Mouse (Mus musculus) adrenal gland, adult 10 weeks (tissue): ENCODE measurements around the gene 4930402H24Rik. TPM values are rescaled to one million over a fixed set of nuclear protein-coding genes. Genes with fewer than 3 reads are reported as not detected.

Source experiments
- polyA plus RNA-seq: library from polyadenylated mRNA; stranded (reverse); fragments of 350-450 nt; fragmentation: Illumina TruSeq; extraction: RNeasy Lipid Tissue Mini Kit (QIAGEN cat#74804); gene quantifications from one replicate; pipeline ENCODE4 v1.2.3, GENCODE M21; 2014; ENCODE audit warnings: low read depth, low replicate concordance

The 4930402H24Rik gene
- polyA plus RNA-seq, result 27.6 TPM

GRCm38 (mm10) chr2:130905751-130906583 lies at the start of gene 4930402H24Rik, which contains the start of gene Atrn:
TSS of gene 4930402H24Rik (minus strand) at chr2:130906406.
TSS of gene Atrn (plus strand) at chr2:130906495.

GRCm38 (mm10) chr2:130697153-130697810 lies 208.9 kb downstream of the 4930402H24Rik start, which contains the start of gene Slc4a11:
TSS of gene Slc4a11 (minus strand) at chr2:130697519.

GRCm38 (mm10) chr2:130667559-130667958 lies 238.6 kb downstream of the 4930402H24Rik start, which contains the start of gene Itpa:
TSS of gene Itpa (plus strand) at chr2:130667610.

GRCm38 (mm10) chr2:130664102-130664701 lies 242.0 kb downstream of the 4930402H24Rik start, which contains the start of gene Ddrgk1:
TSS of gene Ddrgk1 (minus strand) at chr2:130664659.

Other genes starting within 250 kb of the 4930402H24Rik start
- gene Ddrgk1, start 241.7 kb downstream of the 4930402H24Rik start, polyA plus RNA-seq, result 16.0 TPM
- gene Itpa, start 238.8 kb downstream of the 4930402H24Rik start, polyA plus RNA-seq, result 40.2 TPM
- gene Slc4a11, start 208.9 kb downstream of the 4930402H24Rik start, polyA plus RNA-seq, result 0.64 TPM
- gene Atrn, start 89 bp upstream of the 4930402H24Rik start, polyA plus RNA-seq, result 43.9 TPM
- 0.93 TPM for gene Gfra4, start 136.7 kb upstream of the 4930402H24Rik start, polyA plus RNA-seq
- gene Adam33, start 157.4 kb upstream of the 4930402H24Rik start, polyA plus RNA-seq, result 0.52 TPM
- 0.70 TPM for gene Siglec1, start 180.4 kb upstream of the 4930402H24Rik start, polyA plus RNA-seq
- gene Hspa12b, start 220.9 kb upstream of the 4930402H24Rik start, polyA plus RNA-seq, result 0.99 TPM
- gene Gm11037, start 227.1 kb upstream of the 4930402H24Rik start, polyA plus RNA-seq, result not detected